Mouse (Mus musculus): ENCODE measurements around the gene Rell1. TPM values are rescaled to one million over a fixed set of nuclear protein-coding genes. Genes with fewer than 3 reads are reported as not detected.

Gene Rell1
- polyA plus RNA-seq, 1 experiment, result 38.2 TPM

- Histone ChIP-seq H3K27ac (ENCODE audit: insufficient read depth, low read length) (no peak overlapping the region), H3K4me3 (ENCODE audit: insufficient read depth, low read length) (no peak overlapping the region), H3K4me1 (ENCODE audit: control insufficient read depth, insufficient read depth, low read length) (no peaks in the 10 kb centered on the region)
- TF ChIP-seq CTCF (IDR thresholded peaks at IDR 0.05; ENCODE audit: borderline replicate concordance, insufficient read depth, low read length), result no peak
- no peak for TF ChIP-seq POLR2A (IDR thresholded peaks at IDR 0.05; ENCODE audit: low read depth, low read length)
These were observed 89.7 kb downstream of the Rell1 start for GRCm38 (mm10) chr5:63879026-63879425.

- Histone ChIP-seq H3K4me3 (ENCODE audit: insufficient read depth, low read length) (no peak overlapping the region), H3K27ac (ENCODE audit: insufficient read depth, low read length) (no peak overlapping the region), H3K4me1 (ENCODE audit: control insufficient read depth, insufficient read depth, low read length) (no peaks in the 10 kb centered on the region)
- no peak for TF ChIP-seq CTCF (IDR thresholded peaks at IDR 0.05; ENCODE audit: borderline replicate concordance, insufficient read depth, low read length)
- no peak for TF ChIP-seq POLR2A (IDR thresholded peaks at IDR 0.05; ENCODE audit: low read depth, low read length)
These were observed 92.6 kb downstream of the Rell1 start for GRCm38 (mm10) chr5:63876081-63876480.

GRCm38 (mm10) chr5:63874880-63875279 lies 93.8 kb downstream of the Rell1 start:
- H3K4me3 ChIP-seq (ENCODE audit: insufficient read depth, low read length), result no peak overlapping the region
- TF ChIP-seq CTCF (IDR thresholded peaks at IDR 0.05; ENCODE audit: borderline replicate concordance, insufficient read depth, low read length) (no peak), POLR2A (IDR thresholded peaks at IDR 0.05; ENCODE audit: low read depth, low read length) (no peak)
- no peaks in the 10 kb centered on the region for H3K4me1 ChIP-seq (ENCODE audit: control insufficient read depth, insufficient read depth, low read length)
- no peak overlapping the region for H3K27ac ChIP-seq (ENCODE audit: insufficient read depth, low read length)

GRCm38 (mm10) chr5:63872176-63872932 lies 96.3 kb downstream of the Rell1 start:
- H3K4me1 ChIP-seq (ENCODE audit: control insufficient read depth, insufficient read depth, low read length), result no peaks in the 10 kb centered on the region
- no peak overlapping the region for H3K27ac ChIP-seq (ENCODE audit: insufficient read depth, low read length)
- no peak overlapping the region for H3K4me3 ChIP-seq (ENCODE audit: insufficient read depth, low read length)
- TF ChIP-seq CTCF (IDR thresholded peaks at IDR 0.05; ENCODE audit: borderline replicate concordance, insufficient read depth, low read length) (no peak), POLR2A (IDR thresholded peaks at IDR 0.05; ENCODE audit: low read depth, low read length) (no peak)

GRCm38 (mm10) chr5:63867421-63867820 lies 101.3 kb downstream of the Rell1 start:
- no peak for TF ChIP-seq POLR2A (IDR thresholded peaks at IDR 0.05; ENCODE audit: low read depth, low read length)
- no peak for TF ChIP-seq CTCF (IDR thresholded peaks at IDR 0.05; ENCODE audit: borderline replicate concordance, insufficient read depth, low read length)
- Histone ChIP-seq H3K4me1 (ENCODE audit: control insufficient read depth, insufficient read depth, low read length) (no peaks in the 10 kb centered on the region), H3K4me3 (ENCODE audit: insufficient read depth, low read length) (no peak overlapping the region), H3K27ac (ENCODE audit: insufficient read depth, low read length) (no peak overlapping the region)

GRCm38 (mm10) chr5:63858901-63859300 lies 109.8 kb downstream of the Rell1 start:
- no peak overlapping the region for H3K27ac ChIP-seq (ENCODE audit: insufficient read depth, low read length)
- no peaks in the 10 kb centered on the region for H3K4me1 ChIP-seq (ENCODE audit: control insufficient read depth, insufficient read depth, low read length)
- no peak overlapping the region for H3K4me3 ChIP-seq (ENCODE audit: insufficient read depth, low read length)
- no peak for TF ChIP-seq CTCF (IDR thresholded peaks at IDR 0.05; ENCODE audit: borderline replicate concordance, insufficient read depth, low read length)

Other genes with a start within 250 kb of the Rell1 start
- not detected in 2 replicates for gene 0610040J01Rik, start 156.5 kb downstream of the Rell1 start, polyA plus RNA-seq (2011; ENCODE audit: insufficient read length, low read depth, missing spikeins)
- 39.6 and 42.0 TPM in 2 replicates for gene Pgm2, start 124.1 kb upstream of the Rell1 start, polyA plus RNA-seq (2011; ENCODE audit: insufficient read length, low read depth, missing spikeins)
- 37.9 and 47.1 TPM in 2 replicates for gene Tbc1d1, start 187.4 kb upstream of the Rell1 start, polyA plus RNA-seq (2011; ENCODE audit: insufficient read length, low read depth, missing spikeins)

Data from embryonic fibroblast, embryonic 13.5 days (primary cell).